Mouse (Mus musculus): ENCODE measurements at regions not wholly inside any gene's neighbourhood (a gene's known extent, or its start where the extent isn't known, plus 50 kb on each side); places are given as distances from the start of the nearest gene placed in this dataset.

GRCm38 (mm10) chr17:45889451-45889850 lies 142.7 kb downstream of the Vegfa start:
- DNase-seq (ENCODE audit: low read depth, low spot score), result peak; percentile 48

GRCm38 (mm10) chr17:45889051-45889450 lies 143.1 kb downstream of the Vegfa start:
- no peak for DNase-seq (ENCODE audit: low read depth, low spot score)

- DNase-seq (ENCODE audit: low read depth, low spot score), result no peak
Observed at GRCm38 (mm10) chr17:45886420-45887049, 145.6 kb downstream of the Vegfa start.

GRCm38 (mm10) chr17:45885461-45886336 lies 146.5 kb downstream of the Vegfa start:
- DNase-seq (ENCODE audit: low read depth, low spot score), result no peak

- DNase-seq (ENCODE audit: low read depth, low spot score), result no peak
Observed at GRCm38 (mm10) chr17:45884021-45884722, 148.0 kb downstream of the Vegfa start.

GRCm38 (mm10) chr17:45882682-45883081 lies 149.0 kb upstream of the 1600014C23Rik start:
- no peak for DNase-seq (ENCODE audit: low read depth, low spot score)

GRCm38 (mm10) chr17:45881284-45881683 lies 147.6 kb upstream of the 1600014C23Rik start:
- no peak for DNase-seq (ENCODE audit: low read depth, low spot score)

GRCm38 (mm10) chr17:45880761-45881160 lies 147.1 kb upstream of the 1600014C23Rik start:
- DNase-seq (ENCODE audit: low read depth, low spot score), result no peak

- DNase-seq (ENCODE audit: low read depth, low spot score), result no peak
Observed at GRCm38 (mm10) chr17:45879478-45880250, 146.0 kb upstream of the 1600014C23Rik start.

GRCm38 (mm10) chr17:45878394-45878793 lies 144.8 kb upstream of the 1600014C23Rik start:
- DNase-seq (ENCODE audit: low read depth, low spot score), result no peak

GRCm38 (mm10) chr17:45875325-45875724 lies 141.7 kb upstream of the 1600014C23Rik start:
- no peak for DNase-seq (ENCODE audit: low read depth, low spot score)

- DNase-seq (ENCODE audit: low read depth, low spot score), result no peak
Observed at GRCm38 (mm10) chr17:45873996-45874395, 140.4 kb upstream of the 1600014C23Rik start.

GRCm38 (mm10) chr17:45873200-45873955 lies 139.7 kb upstream of the 1600014C23Rik start:
- peak; percentile 69 for DNase-seq (ENCODE audit: low read depth, low spot score)

- DNase-seq (ENCODE audit: low read depth, low spot score), result peak; percentile 43
Observed at GRCm38 (mm10) chr17:45871666-45872653, 138.3 kb upstream of the 1600014C23Rik start.

- no peak for DNase-seq (ENCODE audit: low read depth, low spot score)
Observed at GRCm38 (mm10) chr17:45871067-45871466, 137.4 kb upstream of the 1600014C23Rik start.

- no peak for DNase-seq (ENCODE audit: low read depth, low spot score)
Observed at GRCm38 (mm10) chr17:45869014-45869968, 135.6 kb upstream of the 1600014C23Rik start.

- no peak for DNase-seq (ENCODE audit: low read depth, low spot score)
Observed at GRCm38 (mm10) chr17:45868539-45868938, 134.9 kb upstream of the 1600014C23Rik start.

GRCm38 (mm10) chr17:45867727-45868126 lies 134.1 kb upstream of the 1600014C23Rik start:
- no peak for DNase-seq (ENCODE audit: low read depth, low spot score)

Measured in brain, adult 2 months (tissue).